Mouse (Mus musculus) heart, embryonic 16.5 days (tissue): ENCODE results near the gene Rdh11. TPM values are rescaled to one million over a fixed set of nuclear protein-coding genes. Genes with fewer than 3 reads are reported as not detected.

Experiments
- ATAC-seq: fragments of 200-750 bp; cut with Nextera tagmentation; replicated peaks from 2 replicates; pipeline ENCODE4 v1.8.0; 2017; ENCODE audit warnings: moderate number of reproducible peaks; ENCODE audit not compliant: insufficient read depth, low FRiP score; ENCODE audit errors: extremely low read depth
- H3K27ac ChIP-seq: fragments of 300-500 bp; sonication (generic); 2 replicates; pipeline ENCODE4 v1.5.1; 2014; ENCODE audit warnings: mild to moderate bottlenecking, low read length, control low read depth, moderate library complexity
- H3K27me3 ChIP-seq: fragments of 300-500 bp; sonication (generic); 2 replicates; pipeline ENCODE4 v1.6.1; 2014; ENCODE audit warnings: low read length, mixed read lengths; ENCODE audit not compliant: control insufficient read depth, insufficient read depth
- H3K36me3 ChIP-seq: fragments of 300-500 bp; sonication (generic); 2 replicates; pipeline ENCODE4 v1.6.1; 2014; ENCODE audit not compliant: control insufficient read depth, insufficient read depth
- H3K4me1 ChIP-seq: fragments of 300-500 bp; sonication (generic); 2 replicates; pipeline ENCODE4 v1.6.1; 2014; ENCODE audit warnings: low read length, mixed read lengths; ENCODE audit not compliant: control insufficient read depth, insufficient read depth
- H3K4me2 ChIP-seq: fragments of 300-500 bp; sonication (generic); 2 replicates; pipeline ENCODE4 v1.6.1; 2014; ENCODE audit warnings: low read depth, mild to moderate bottlenecking, control low read depth, low read length
- H3K4me3 ChIP-seq: fragments of 300-500 bp; sonication (generic); 2 replicates; pipeline ENCODE4 v1.5.1; 2014; ENCODE audit warnings: mild to moderate bottlenecking, control low read depth, low read length
- H3K9ac ChIP-seq: fragments of 300-500 bp; sonication (generic); 2 replicates; pipeline ENCODE4 v1.6.1; 2014; ENCODE audit warnings: low read length, control low read depth
- H3K9me3 ChIP-seq: fragments of 300-500 bp; sonication (generic); replicated peaks from 2 replicates; pipeline ENCODE4 v1.6.1; 2016; ENCODE audit warnings: low read length; ENCODE audit not compliant: control insufficient read depth
- WGBS: fragments of 180-500 bp; shearing (Covaris S2); extraction: QIAGEN DNeasy Blood & Tissue Kit; methylation state at CpG from one replicate; pipeline ENCODE4 v1.1.7; 2014; 5-methylcytosine and 5-hydroxymethylcytosine counted together
- polyA plus RNA-seq: library from polyadenylated mRNA; unstranded; fragments of >200 nt; fragmentation: Nextera tagmentation; extraction: Ambion mirVana; gene quantifications from 2 replicates; pipeline ENCODE4 v1.2.1, GENCODE M21; 2015

The Rdh11 gene
- 13.2 and 13.8 TPM in 2 replicates for polyA plus RNA-seq

DNA sequence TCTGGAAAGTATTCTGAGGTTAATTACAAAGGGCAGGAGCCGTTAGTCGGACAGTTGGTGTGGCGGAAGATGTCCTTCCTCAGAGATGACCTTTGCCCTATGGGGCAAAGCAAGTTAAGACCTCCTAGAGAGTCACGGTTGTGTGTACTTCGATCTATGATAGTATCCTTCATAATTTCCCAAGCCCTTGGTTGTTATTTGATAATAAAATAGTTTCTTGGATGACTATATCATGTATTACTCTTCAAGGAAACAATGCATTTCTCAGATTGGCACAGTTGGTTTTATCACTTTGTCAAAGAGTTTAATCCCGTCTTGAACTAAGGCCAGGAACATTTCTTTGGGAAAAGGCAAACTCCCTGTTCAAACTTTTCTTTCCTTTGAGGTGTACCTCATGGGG is at the start of gene Rdh11:
Gene Rdh11, minus strand, starts transcription at position 101 of the 400 bp plus-strand sequence.
- H3K4me2 ChIP-seq = peak within 1 kb of the TSS; percentile 98
- peaks cover 11% of the 10 kb centered on the region for H3K36me3 ChIP-seq
- WGBS = 60% methylated on average over 6 of the region's 6 CpGs
- H3K9ac ChIP-seq = peak within 1 kb of the TSS; percentile 82
- peak within 1 kb of the TSS; percentile 68 for H3K4me3 ChIP-seq
- H3K27ac ChIP-seq = peak within 1 kb of the TSS; percentile 52
- peaks cover 11% of the 10 kb centered on the region for H3K4me1 ChIP-seq
- no peaks in the 10 kb centered on the region for H3K9me3 ChIP-seq
- ATAC-seq = 0 out of 2 replicates have a peak, but pooled peaks have one; percentile 1
- H3K27me3 ChIP-seq = no peaks in the 10 kb centered on the region

GRCm38 (mm10) chr12:79235485-79236080 is 43.5 kb upstream of the Rdh11 start:
- Histone ChIP-seq H3K4me2 (no peak overlapping the region), H3K27ac (no peak overlapping the region), H3K36me3 (peaks cover 39% of the 10 kb centered on the region), H3K9me3 (no peaks in the 10 kb centered on the region), H3K4me1 (no peaks in the 10 kb centered on the region), H3K9ac (no peak overlapping the region), H3K27me3 (no peaks in the 10 kb centered on the region), H3K4me3 (no peak overlapping the region)
- WGBS = 81% methylated on average over 11 of the region's 11 CpGs
- ATAC-seq = no peak

DNA sequence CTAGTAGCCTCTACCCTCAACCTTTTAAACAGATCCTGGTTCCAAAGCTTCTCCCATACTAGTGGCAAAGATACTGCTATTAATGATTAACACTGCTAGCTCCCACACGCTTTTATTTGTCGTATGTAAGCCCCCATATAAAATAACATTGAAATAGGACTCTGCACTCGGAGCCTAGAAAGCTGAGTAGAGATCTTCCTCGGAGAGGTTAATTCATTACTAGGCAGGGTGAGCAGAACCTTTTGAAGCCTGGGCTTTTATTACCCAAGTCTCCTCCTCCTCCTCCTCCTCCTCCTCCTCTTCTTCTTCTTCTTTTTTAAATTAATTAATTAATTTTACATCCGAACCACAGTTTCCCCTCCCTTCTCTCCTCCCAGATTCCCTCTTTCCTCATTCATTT is 25.4 kb upstream of the Rdh11 start:
- no peak overlapping the region for H3K9ac ChIP-seq
- no peaks in the 10 kb centered on the region for H3K36me3 ChIP-seq
- no peak overlapping the region for H3K4me3 ChIP-seq
- WGBS = 66% methylated on average over 5 of the region's 5 CpGs
- H3K27ac ChIP-seq = no peak overlapping the region
- no peaks in the 10 kb centered on the region for H3K4me1 ChIP-seq
- H3K4me2 ChIP-seq = no peak overlapping the region
- no peaks in the 10 kb centered on the region for H3K9me3 ChIP-seq
- no peak for ATAC-seq
- no peaks in the 10 kb centered on the region for H3K27me3 ChIP-seq

DNA sequence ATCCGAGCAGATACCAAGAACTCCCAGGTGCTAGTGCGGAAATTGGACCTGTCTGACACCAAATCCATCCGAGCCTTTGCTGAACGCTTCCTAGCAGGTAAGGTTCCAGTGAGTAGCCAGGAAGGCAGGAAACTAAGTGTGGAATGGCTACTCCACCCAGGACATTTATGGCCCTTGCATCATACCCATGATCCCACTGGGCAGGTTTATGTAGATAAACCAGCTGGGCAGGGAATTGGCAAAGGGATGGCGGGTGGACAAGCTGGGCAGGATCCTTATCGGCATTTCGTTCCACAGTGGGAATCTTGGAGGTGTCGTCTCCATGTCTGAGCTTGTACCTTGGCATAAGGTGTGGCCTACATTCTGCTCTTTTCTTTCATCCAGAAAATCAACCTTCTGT is 19.4 kb upstream of the Rdh11 start:
- Histone ChIP-seq H3K36me3 (no peaks in the 10 kb centered on the region), H3K4me2 (no peak overlapping the region), H3K27ac (no peak overlapping the region), H3K4me3 (no peak overlapping the region), H3K4me1 (peaks cover 4% of the 10 kb centered on the region), H3K9ac (no peak overlapping the region), H3K9me3 (no peaks in the 10 kb centered on the region), H3K27me3 (no peaks in the 10 kb centered on the region)
- ATAC-seq = no peak
- 80% methylated on average over 8 of the region's 8 CpGs for WGBS

DNA sequence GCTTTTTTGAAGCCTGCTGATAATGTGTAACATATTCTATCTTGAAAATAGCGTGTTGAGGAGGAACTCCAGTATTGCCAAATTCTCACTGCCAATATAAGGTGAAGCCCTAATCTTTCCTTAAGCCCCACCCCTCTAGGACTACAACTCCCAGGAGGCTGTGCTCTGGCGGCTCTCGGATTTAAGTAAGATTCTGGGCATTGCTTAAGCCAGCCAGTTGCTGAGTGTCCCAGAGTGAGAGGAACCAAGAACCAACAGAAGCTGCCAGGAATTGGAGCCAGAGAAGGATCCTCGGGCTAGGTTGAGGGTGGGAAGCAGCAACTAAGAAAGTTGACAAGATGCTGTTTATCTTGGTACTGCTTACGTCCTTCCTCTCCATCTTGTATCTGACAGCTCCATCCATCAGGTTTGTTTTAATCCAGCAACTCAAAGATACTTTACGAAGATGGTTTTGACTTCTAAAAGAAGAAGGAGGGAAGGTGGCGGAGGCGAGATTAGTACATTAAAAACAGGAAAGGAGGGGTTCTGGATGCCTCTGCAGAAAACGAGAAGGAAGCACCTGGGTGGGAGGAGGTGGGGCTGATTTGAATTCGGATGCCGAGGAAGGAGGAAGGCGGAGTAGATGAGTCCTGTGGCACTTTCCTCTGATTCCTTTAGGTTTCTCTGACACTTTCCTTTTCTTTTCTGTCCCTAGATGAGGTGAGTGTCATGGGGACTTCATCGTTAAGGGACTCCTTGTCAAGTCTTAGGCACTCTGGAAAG is 16.8 kb upstream of the Rdh11 start, which contains the start of gene Rdh12:
Gene Rdh12, plus strand, starts transcription at position 212 of the 762 bp plus-strand sequence.
- H3K4me2 ChIP-seq = peak within 1 kb of the TSS; percentile 84
- peaks cover 4% of the 10 kb centered on the region for H3K4me1 ChIP-seq
- H3K27me3 ChIP-seq = no peaks in the 10 kb centered on the region
- no peaks in the 10 kb centered on the region for H3K9me3 ChIP-seq
- ATAC-seq = no peak; the same call in 1 of the 2 replicates
- WGBS = 3% methylated on average over 13 of the region's 13 CpGs
- H3K9ac ChIP-seq = peak within 1 kb of the TSS; percentile 46
- H3K27ac ChIP-seq = no peak within 1 kb of the TSS
- no peaks in the 10 kb centered on the region for H3K36me3 ChIP-seq
- peak within 1 kb of the TSS; percentile 57 for H3K4me3 ChIP-seq

DNA sequence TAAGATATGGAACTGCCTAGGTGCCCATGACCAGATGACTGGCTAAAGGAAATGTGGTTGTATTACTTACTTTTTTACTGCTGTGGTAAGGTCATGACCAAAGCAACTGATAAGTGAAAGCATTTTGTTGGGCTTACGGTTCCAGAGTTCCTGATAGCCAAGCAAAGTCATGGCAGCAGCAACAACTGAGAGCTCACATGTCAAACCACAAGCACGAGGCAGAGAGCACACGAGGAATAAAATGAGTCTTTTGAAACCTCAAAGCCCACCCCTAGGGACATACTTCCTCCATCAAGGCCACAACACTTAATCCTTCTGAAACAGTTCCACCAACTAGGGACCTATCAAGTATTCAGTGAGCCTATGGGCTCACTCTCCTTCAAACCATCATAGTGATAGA is 9.8 kb upstream of the Rdh11 start:
- 67% methylated on average over 3 of the region's 3 CpGs for WGBS
- Histone ChIP-seq H3K27me3 (no peaks in the 10 kb centered on the region), H3K9me3 (no peaks in the 10 kb centered on the region), H3K4me3 (no peak overlapping the region), H3K36me3 (no peaks in the 10 kb centered on the region), H3K27ac (no peak overlapping the region), H3K9ac (no peak overlapping the region), H3K4me1 (no peaks in the 10 kb centered on the region), H3K4me2 (no peak overlapping the region)
- no peak for ATAC-seq

DNA sequence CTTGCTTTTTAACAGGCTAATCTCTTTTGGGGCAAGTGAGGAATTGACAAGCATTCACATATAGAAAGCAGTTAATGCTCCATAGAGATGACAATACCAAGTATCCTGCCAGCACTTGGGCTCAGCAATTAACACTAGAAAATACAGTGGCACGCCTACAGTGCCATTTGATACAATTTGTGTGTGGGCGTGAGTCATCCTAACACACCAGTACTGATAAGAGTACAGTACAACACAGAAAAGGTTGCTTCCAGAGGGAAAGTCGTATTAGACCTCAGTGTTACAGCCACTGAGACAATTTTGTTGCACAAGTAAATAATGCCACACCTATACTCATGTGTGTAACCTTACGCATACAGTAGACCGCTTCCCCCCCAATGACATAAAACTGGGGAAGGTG is 5.0 kb upstream of the Rdh11 start:
- 71% methylated on average over 5 of the region's 5 CpGs for WGBS
- Histone ChIP-seq H3K4me2 (no peak overlapping the region), H3K9ac (no peak overlapping the region), H3K4me1 (no peaks in the 10 kb centered on the region), H3K27ac (no peak overlapping the region), H3K36me3 (no peaks in the 10 kb centered on the region), H3K4me3 (no peak overlapping the region), H3K27me3 (no peaks in the 10 kb centered on the region), H3K9me3 (no peaks in the 10 kb centered on the region)
- ATAC-seq = no peak

DNA sequence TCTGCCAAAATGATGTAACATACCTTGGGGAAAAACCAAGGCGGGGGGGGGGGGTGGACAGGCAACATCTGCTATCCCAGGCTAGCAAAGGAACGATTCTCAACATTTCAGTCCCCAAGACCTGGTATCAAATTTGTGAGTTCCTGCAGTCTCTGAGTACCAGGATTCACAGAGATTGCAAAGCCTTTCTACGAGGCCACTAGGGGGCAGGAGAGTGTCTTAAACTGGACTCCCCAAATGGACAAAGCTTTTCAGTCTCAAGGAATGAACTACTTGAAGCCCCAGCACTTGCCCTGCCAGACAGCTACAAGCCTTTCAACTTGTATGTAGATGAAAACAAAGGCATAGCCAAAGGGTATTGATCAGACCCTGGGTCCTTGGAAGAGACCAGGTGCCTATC is 1.3 kb upstream of the Rdh11 start:
- no peak for ATAC-seq
- 1% methylated on average over 3 of the region's 3 CpGs for WGBS

GRCm38 (mm10) chr12:79191701-79192100 is 392 bp downstream of the Rdh11 start:
- Histone ChIP-seq H3K27me3 (no peaks in the 10 kb centered on the region), H3K9ac (peak overlapping the region; percentile 82), H3K4me1 (peaks cover 11% of the 10 kb centered on the region), H3K36me3 (peaks cover 11% of the 10 kb centered on the region), H3K9me3 (no peaks in the 10 kb centered on the region), H3K4me2 (peak overlapping the region; percentile 98), H3K27ac (no peak overlapping the region; the same call in none of the 2 replicates), H3K4me3 (peak overlapping the region; percentile 68)
- 6% methylated on average over 14 of the region's 14 CpGs for WGBS
- ATAC-seq = peak; percentile 86

More for the DNA sequence above, 1.3 kb upstream of the Rdh11 start:
- Histone ChIP-seq H3K27ac (no peak overlapping the region), H3K4me1 (peaks cover 11% of the 10 kb centered on the region), H3K9ac (no peak overlapping the region), H3K4me2 (no peak overlapping the region), H3K4me3 (no peak overlapping the region), H3K9me3 (no peaks in the 10 kb centered on the region), H3K36me3 (peaks cover under 1% of the 10 kb centered on the region; the same call in 1 of the 2 replicates), H3K27me3 (no peaks in the 10 kb centered on the region)
